Mouse (Mus musculus) heart, postnatal 0 days (tissue): ENCODE results near the gene Lpxn. TPM values are rescaled to one million over a fixed set of nuclear protein-coding genes. Genes with fewer than 3 reads are reported as not detected.

Experiments
- ATAC-seq: fragments of 200-750 bp; cut with Nextera tagmentation; 2 replicates; pipeline ENCODE4 v1.8.0; 2017; ENCODE audit warnings: low read depth, moderate number of reproducible peaks, moderate library complexity; ENCODE audit not compliant: insufficient read depth
- DNase-seq: peaks from one replicate; pipeline ENCODE4 v3.0.0-alpha.2; 2016; ENCODE audit warnings: low spot score
- H3K27ac ChIP-seq: fragments of 300-500 bp; sonication (generic); 2 replicates; pipeline ENCODE4 v1.5.1; 2014; ENCODE audit warnings: low read depth, mild to moderate bottlenecking
- H3K27me3 ChIP-seq: fragments of 300-500 bp; sonication (generic); 2 replicates; pipeline ENCODE4 v1.6.1; 2014; ENCODE audit warnings: low read length, mixed read lengths; ENCODE audit not compliant: control insufficient read depth, insufficient read depth
- H3K36me3 ChIP-seq: fragments of 300-500 bp; sonication (generic); replicated peaks from 2 replicates; pipeline ENCODE4 v1.6.1; 2014; ENCODE audit warnings: low read length, mixed read lengths; ENCODE audit not compliant: control insufficient read depth, insufficient read depth
- H3K4me1 ChIP-seq: fragments of 300-500 bp; sonication (generic); 2 replicates; pipeline ENCODE4 v1.6.1; 2014; ENCODE audit warnings: antibody characterized with exemption; ENCODE audit not compliant: control insufficient read depth, insufficient read depth
- H3K4me2 ChIP-seq: fragments of 300-500 bp; sonication (generic); 2 replicates; pipeline ENCODE4 v1.6.1; 2014; ENCODE audit warnings: low read depth, mild to moderate bottlenecking, low read length, moderate library complexity
- H3K4me3 ChIP-seq: fragments of 300-500 bp; sonication (generic); 2 replicates; pipeline ENCODE4 v1.5.1; 2014; ENCODE audit warnings: low read depth, low read length
- H3K9ac ChIP-seq: fragments of 300-500 bp; sonication (generic); replicated peaks from 2 replicates; pipeline ENCODE4 v1.6.1; 2014; ENCODE audit warnings: low read depth, low read length, mixed read lengths
- H3K9me3 ChIP-seq: fragments of 300-500 bp; sonication (generic); replicated peaks from 2 replicates; pipeline ENCODE4 v1.6.1; 2016; ENCODE audit warnings: low read length; ENCODE audit not compliant: control insufficient read depth
- CTCF ChIP-seq: IDR thresholded peaks from 2 replicates; pipeline ENCODE4 v1.5.1; 2016; ENCODE audit warnings: antibody characterized with exemption, control low read depth, low read depth
- EP300 ChIP-seq: IDR thresholded peaks from 2 replicates; pipeline ENCODE4 v1.6.1; 2016; ENCODE audit warnings: antibody characterized with exemption, low read depth
- WGBS: fragments of 180-500 bp; shearing (Covaris S2); extraction: QIAGEN DNeasy Blood & Tissue Kit; methylation state at CpG from one replicate; pipeline ENCODE4 v1.1.7; 2014; 5-methylcytosine and 5-hydroxymethylcytosine counted together
- polyA plus RNA-seq: library from polyadenylated mRNA; unstranded; fragments of >200 nt; fragmentation: Nextera tagmentation; extraction: Ambion mirVana; gene quantifications from 2 replicates; pipeline ENCODE4 v1.2.1, GENCODE M21; 2015
- total RNA-seq: library from RNA; depleted of rRNA; stranded (reverse); fragments of >200 nt; gene quantifications from 2 replicates; pipeline ENCODE4 v1.2.3, GENCODE M21; 2014; ENCODE audit warnings: low replicate concordance; rRNA removed

The Lpxn gene
- total and polyA plus RNA-seq, 2 experiments from 2014 or later: 0.89 to 1.3 TPM

- TF ChIP-seq EP300: no peak
- no peak for TF ChIP-seq CTCF
- H3K4me1 ChIP-seq: no peaks in the 10 kb centered on the region
- no peak overlapping the region for H3K4me2 ChIP-seq
- DNase-seq: no peak
- no peaks in the 10 kb centered on the region for H3K27me3 ChIP-seq
- H3K36me3 ChIP-seq: no peaks in the 10 kb centered on the region
- no peaks in the 10 kb centered on the region for H3K9me3 ChIP-seq
- no peak overlapping the region for H3K4me3 ChIP-seq
- 56% methylated on average over 2 of the region's 2 CpGs for WGBS
- H3K27ac ChIP-seq: no peak overlapping the region
- no peak overlapping the region for H3K9ac ChIP-seq
- ATAC-seq: no peak
Observed at GRCm38 (mm10) chr19:12830823-12831430, 34.9 kb downstream of the Lpxn start.

DNA sequence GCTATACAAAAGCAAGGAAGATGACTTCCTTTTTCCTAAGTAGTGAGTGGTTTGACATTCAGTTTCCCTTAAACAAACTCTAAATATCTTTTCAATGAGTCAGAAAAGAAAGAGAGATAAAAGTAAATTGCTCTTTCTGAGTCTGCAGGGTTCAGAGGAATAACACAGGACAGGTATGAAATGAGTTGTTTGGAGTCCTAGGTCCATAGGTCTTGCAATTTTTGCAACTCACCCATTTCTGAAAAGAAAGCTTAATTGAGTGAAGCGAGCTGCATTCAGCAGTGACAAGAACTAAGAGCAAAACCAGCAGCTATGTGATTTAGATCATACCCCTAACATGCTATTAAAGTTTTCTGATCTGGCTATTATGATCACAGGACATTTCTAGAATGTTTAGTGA lies 35.6 kb downstream of the Lpxn start:
- H3K9ac ChIP-seq: no peak overlapping the region
- H3K4me2 ChIP-seq: no peak overlapping the region
- TF ChIP-seq CTCF (no peak), EP300 (no peak)
- no peaks in the 10 kb centered on the region for H3K27me3 ChIP-seq
- DNase-seq: no peak
- H3K4me1 ChIP-seq: no peaks in the 10 kb centered on the region
- WGBS: 61% methylated on average over 1 of the region's 1 CpGs
- H3K36me3 ChIP-seq: no peaks in the 10 kb centered on the region
- ATAC-seq: no peak
- H3K4me3 ChIP-seq: no peak overlapping the region
- H3K9me3 ChIP-seq: no peaks in the 10 kb centered on the region
- H3K27ac ChIP-seq: no peak overlapping the region

- Histone ChIP-seq H3K4me2 (no peak overlapping the region), H3K9me3 (no peaks in the 10 kb centered on the region), H3K36me3 (no peaks in the 10 kb centered on the region), H3K4me3 (no peak overlapping the region), H3K9ac (no peak overlapping the region), H3K27ac (no peak overlapping the region), H3K27me3 (no peaks in the 10 kb centered on the region), H3K4me1 (no peaks in the 10 kb centered on the region)
- ATAC-seq: no peak
- WGBS: 61% methylated on average over 3 of the region's 3 CpGs
- TF ChIP-seq EP300: no peak
- DNase-seq: no peak
Observed at GRCm38 (mm10) chr19:12833625-12834024, 37.6 kb downstream of the Lpxn start.

DNA sequence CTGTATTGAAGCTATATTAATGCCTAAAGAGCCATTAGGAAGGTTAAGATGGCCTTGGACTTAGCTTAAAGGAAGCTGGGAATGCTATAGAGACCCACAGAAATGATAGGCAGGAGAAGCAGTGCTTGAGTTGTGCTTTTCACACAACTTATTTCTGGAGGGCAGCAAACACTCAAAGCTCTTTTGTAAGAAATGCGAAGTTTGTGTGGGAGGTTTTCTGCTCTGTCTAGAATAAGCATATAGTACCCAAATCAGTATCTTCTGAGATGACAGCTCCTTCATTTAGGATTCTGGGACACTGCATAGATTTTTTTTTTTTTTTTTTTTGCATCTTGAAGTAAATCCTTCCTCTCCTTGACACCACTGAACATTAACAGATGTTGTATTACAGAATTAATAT lies 42.5 kb downstream of the Lpxn start:
- Histone ChIP-seq H3K4me2 (no peak overlapping the region), H3K4me3 (no peak overlapping the region), H3K27ac (no peak overlapping the region), H3K4me1 (no peaks in the 10 kb centered on the region), H3K9me3 (no peaks in the 10 kb centered on the region), H3K27me3 (no peaks in the 10 kb centered on the region), H3K9ac (no peak overlapping the region), H3K36me3 (no peaks in the 10 kb centered on the region)
- DNase-seq (no peak), ATAC-seq (no peak)
- TF ChIP-seq EP300 (no peak), CTCF (no peak)
- WGBS: 65% methylated on average over 1 of the region's 1 CpGs

DNA sequence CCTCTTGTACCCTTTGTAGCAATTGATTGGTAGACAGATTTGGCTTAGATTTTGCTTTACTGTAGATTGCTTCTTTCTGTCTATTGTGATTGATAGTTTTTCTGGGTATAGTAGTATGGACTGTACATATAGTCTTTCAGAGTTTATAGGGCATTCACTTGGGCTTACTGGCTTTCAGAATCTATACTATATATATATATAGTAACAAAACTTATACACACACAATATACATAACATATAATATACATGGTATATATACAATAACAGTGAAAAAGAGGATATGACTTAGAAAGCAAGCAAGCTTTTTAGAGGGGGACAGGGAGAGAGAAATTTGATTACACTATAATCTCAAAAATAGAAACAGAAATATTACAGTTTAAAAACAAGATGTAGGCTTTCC lies 50.4 kb downstream of the Lpxn start, which contains the start of gene Gm5244:
TSS of gene Gm5244 (plus strand) at position 301 of the 400 bp plus-strand sequence.
- Histone ChIP-seq H3K4me2 (no peak within 1 kb of the TSS), H3K9ac (no peak within 1 kb of the TSS), H3K4me3 (no peak within 1 kb of the TSS), H3K36me3 (no peaks in the 10 kb centered on the region), H3K4me1 (no peaks in the 10 kb centered on the region), H3K27ac (no peak within 1 kb of the TSS), H3K27me3 (no peaks in the 10 kb centered on the region), H3K9me3 (no peaks in the 10 kb centered on the region)
- ATAC-seq: no peak
- TF ChIP-seq CTCF (no peak), EP300 (no peak)
- no peak for DNase-seq

DNA sequence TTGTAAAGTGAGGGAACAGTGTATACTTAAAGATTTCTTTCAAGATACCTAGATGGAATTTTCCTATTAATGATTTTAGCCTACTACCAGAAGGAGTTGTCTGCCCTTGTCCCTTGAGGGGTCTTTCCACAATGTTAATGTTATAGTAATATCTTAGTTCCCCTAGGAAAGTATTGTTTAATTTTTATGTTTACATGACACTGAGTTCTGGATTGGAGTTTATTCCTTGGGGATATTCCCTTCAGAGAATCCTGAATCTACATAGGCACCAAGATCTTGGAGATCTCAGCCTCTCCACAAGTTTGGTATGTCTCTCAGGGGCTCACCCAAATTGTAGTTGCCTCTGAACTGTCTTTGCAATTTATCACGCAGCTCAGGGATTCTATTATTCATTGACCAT lies 61.0 kb downstream of the Lpxn start, which contains the start of gene Olfr1444:
TSS of gene Olfr1444 (plus strand) at position 301 of the 400 bp plus-strand sequence.
- no peak within 1 kb of the TSS for H3K4me3 ChIP-seq
- no peaks in the 10 kb centered on the region for H3K4me1 ChIP-seq
- no peaks in the 10 kb centered on the region for H3K36me3 ChIP-seq
- 33% methylated on average over 1 of the region's 1 CpGs for WGBS
- no peak within 1 kb of the TSS for H3K9ac ChIP-seq
- no peaks in the 10 kb centered on the region for H3K27me3 ChIP-seq
- no peak for TF ChIP-seq CTCF
- no peak for TF ChIP-seq EP300
- ATAC-seq (no peak), DNase-seq (no peak)
- H3K4me2 ChIP-seq: no peak within 1 kb of the TSS
- no peak within 1 kb of the TSS for H3K27ac ChIP-seq
- H3K9me3 ChIP-seq: no peaks in the 10 kb centered on the region

Other genes starting within 250 kb of the Lpxn start
- gene Gm4952, start 196.2 kb upstream of the Lpxn start, total RNA-seq: not detected in 2 replicates
- 0.14 TPM in 1 of 2 replicates, not detected in the other for gene Gm4952, start 196.2 kb upstream of the Lpxn start, polyA plus RNA-seq
- gene Glyat, start 162.9 kb upstream of the Lpxn start, total RNA-seq: not detected in 2 replicates
- gene Glyat, start 162.9 kb upstream of the Lpxn start, polyA plus RNA-seq: not detected in 2 replicates
- gene Olfr1442, start 125.8 kb upstream of the Lpxn start, total RNA-seq: not detected in 2 replicates
- gene Olfr1442, start 125.8 kb upstream of the Lpxn start, polyA plus RNA-seq: not detected in 2 replicates
- gene Olfr1443, start 118.1 kb upstream of the Lpxn start, total RNA-seq: not detected in 2 replicates
- gene Olfr1443, start 118.1 kb upstream of the Lpxn start, polyA plus RNA-seq: not detected in 2 replicates
- not detected in 2 replicates for gene Keg1, start 100.4 kb upstream of the Lpxn start, total RNA-seq
- not detected in 2 replicates for gene Keg1, start 100.4 kb upstream of the Lpxn start, polyA plus RNA-seq
- gene Cntf, start 30.6 kb upstream of the Lpxn start, total RNA-seq: 1.2 TPM in 1 of 2 replicates, not detected in the other
- 0.98 and 1.2 TPM in 2 replicates for gene Cntf, start 30.6 kb upstream of the Lpxn start, polyA plus RNA-seq
- 43.6 and 48.2 TPM in 2 replicates for gene Zfp91, start 67 bp upstream of the Lpxn start, total RNA-seq
- 8.6 and 9.5 TPM in 2 replicates for gene Zfp91, start 67 bp upstream of the Lpxn start, polyA plus RNA-seq
- not detected in 2 replicates for gene Gm5244, start 50.5 kb downstream of the Lpxn start, total RNA-seq
- gene Gm5244, start 50.5 kb downstream of the Lpxn start, polyA plus RNA-seq: not detected in 2 replicates
- not detected in 2 replicates for gene Olfr1444, start 61.1 kb downstream of the Lpxn start, total RNA-seq
- gene Olfr1444, start 61.1 kb downstream of the Lpxn start, polyA plus RNA-seq: not detected in 2 replicates
- gene Olfr1445, start 87.7 kb downstream of the Lpxn start, total RNA-seq: not detected in 2 replicates
- gene Olfr1445, start 87.7 kb downstream of the Lpxn start, polyA plus RNA-seq: not detected in 2 replicates
- not detected in 2 replicates for gene Olfr1446, start 97.3 kb downstream of the Lpxn start, total RNA-seq
- not detected in 2 replicates for gene Olfr1446, start 97.3 kb downstream of the Lpxn start, polyA plus RNA-seq
- not detected in 2 replicates for gene Olfr1447, start 107.5 kb downstream of the Lpxn start, total RNA-seq
- not detected in 2 replicates for gene Olfr1447, start 107.5 kb downstream of the Lpxn start, polyA plus RNA-seq
- gene Olfr1448, start 128.2 kb downstream of the Lpxn start, total RNA-seq: not detected in 2 replicates
- not detected in 2 replicates for gene Olfr1448, start 128.2 kb downstream of the Lpxn start, polyA plus RNA-seq
- gene Olfr1449, start 134.6 kb downstream of the Lpxn start, total RNA-seq: not detected in 2 replicates
- not detected in 2 replicates for gene Olfr1449, start 134.6 kb downstream of the Lpxn start, polyA plus RNA-seq
- gene Olfr1450, start 154.1 kb downstream of the Lpxn start, total RNA-seq: not detected in 2 replicates
- gene Olfr1450, start 154.1 kb downstream of the Lpxn start, polyA plus RNA-seq: not detected in 2 replicates
- gene Olfr1451, start 198.8 kb downstream of the Lpxn start, total RNA-seq: not detected in 2 replicates
- not detected in 2 replicates for gene Olfr1451, start 198.8 kb downstream of the Lpxn start, polyA plus RNA-seq
- gene Olfr1453, start 232.1 kb downstream of the Lpxn start, total RNA-seq: not detected in 2 replicates
- gene Olfr1453, start 232.1 kb downstream of the Lpxn start, polyA plus RNA-seq: not detected in 2 replicates